Mouse (Mus musculus) forebrain, embryonic 14.5 days (tissue): Measurements from ENCODE around the gene Tmem127. TPM values are rescaled to one million over a fixed set of nuclear protein-coding genes. Genes with fewer than 3 reads are reported as not detected.
"Not testable (repeated sequence)": the region's sequence is repeated elsewhere in the genome, so short reads cannot be mapped to it uniquely, and the experiment has no call there.

Experiments
- ATAC-seq: fragments of 200-750 bp; cut with Nextera tagmentation; 2 replicates; pipeline ENCODE4 v1.8.0; 2017; ENCODE audit warnings: mild to moderate bottlenecking, moderate library complexity
- DNase-seq: peaks from one replicate; pipeline ENCODE4 v3.0.0-alpha.2; 2015; ENCODE audit warnings: low spot score
- H3K27ac ChIP-seq: fragments of 300-500 bp; sonication (generic); 2 replicates; pipeline ENCODE4 v1.5.1; 2014; ENCODE audit warnings: low read depth, mild to moderate bottlenecking, control low read depth, low read length, moderate library complexity
- H3K27me3 ChIP-seq: fragments of 300-500 bp; sonication (generic); replicated peaks from 2 replicates; pipeline ENCODE4 v1.6.1; 2014; ENCODE audit warnings: low read length, control low read depth, mixed read lengths; ENCODE audit not compliant: control insufficient read depth, insufficient read depth
- H3K36me3 ChIP-seq: fragments of 300-500 bp; sonication (generic); 2 replicates; pipeline ENCODE4 v1.6.1; 2014; ENCODE audit warnings: low read length, control low read depth; ENCODE audit not compliant: control insufficient read depth, insufficient read depth
- H3K4me1 ChIP-seq: fragments of 300-500 bp; sonication (generic); 2 replicates; pipeline ENCODE4 v1.6.1; 2014; ENCODE audit warnings: antibody characterized with exemption, low read length, control low read depth; ENCODE audit not compliant: control insufficient read depth, insufficient read depth
- H3K4me2 ChIP-seq: fragments of 300-500 bp; sonication (generic); 2 replicates; pipeline ENCODE4 v1.6.1; 2014; ENCODE audit warnings: mild to moderate bottlenecking, control low read depth, low read length
- H3K4me3 ChIP-seq: fragments of 300-500 bp; sonication (generic); 2 replicates; pipeline ENCODE4 v1.5.1; 2014; ENCODE audit warnings: low read depth, low read length, control low read depth
- H3K9ac ChIP-seq: fragments of 300-500 bp; sonication (generic); 2 replicates; pipeline ENCODE4 v1.6.1; 2014; ENCODE audit warnings: mild to moderate bottlenecking, low read length, control low read depth, moderate library complexity
- H3K9me3 ChIP-seq: fragments of 300-500 bp; sonication (generic); replicated peaks from 2 replicates; pipeline ENCODE4 v1.6.1; 2016; ENCODE audit warnings: low read length, control low read depth, mixed read lengths; ENCODE audit not compliant: control insufficient read depth
- WGBS: fragments of 180-500 bp; shearing (Covaris S2); extraction: QIAGEN DNeasy Blood & Tissue Kit; methylation state at CpG from one replicate; pipeline ENCODE4 v1.1.7; 2014; 5-methylcytosine and 5-hydroxymethylcytosine counted together
- polyA plus RNA-seq: library from polyadenylated mRNA; unstranded; fragments of >200 nt; fragmentation: Nextera tagmentation; extraction: Ambion mirVana; gene quantifications from 2 replicates; pipeline ENCODE4 v1.2.1, GENCODE M21; 2014

Gene Tmem127
- polyA plus RNA-seq, 1 experiment from 2014 or later = 24.4 TPM

DNA sequence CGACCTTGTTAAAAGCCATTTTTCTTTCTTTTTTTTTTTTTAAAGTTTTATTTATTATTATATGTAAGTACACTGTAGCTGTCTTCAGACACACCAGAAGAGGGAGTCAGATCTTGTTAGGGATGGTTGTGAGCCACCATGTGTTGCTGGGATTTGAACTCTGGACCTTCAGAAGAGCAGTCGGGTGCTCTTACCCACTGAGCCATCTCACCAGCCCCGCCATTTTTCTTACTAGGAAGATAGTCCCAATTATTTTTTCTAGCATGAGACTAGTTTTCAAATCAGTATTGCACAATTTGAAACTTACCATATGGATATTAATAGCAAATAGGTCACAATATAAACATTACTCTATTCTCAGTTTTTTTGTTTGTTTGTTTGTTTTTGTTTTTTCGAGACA lies 24.3 kb downstream of the Tmem127 start:
- H3K27me3 ChIP-seq, H3K9me3 ChIP-seq, H3K27ac ChIP-seq, H3K9ac ChIP-seq, H3K36me3 ChIP-seq, H3K4me1 ChIP-seq, H3K4me3 ChIP-seq, DNase-seq, ATAC-seq: not testable (repeated sequence)
- WGBS = 87% methylated on average over 4 of the region's 4 CpGs
- peak overlapping the region; percentile 74; the same call in 1 of the 2 replicates for H3K4me2 ChIP-seq

DNA sequence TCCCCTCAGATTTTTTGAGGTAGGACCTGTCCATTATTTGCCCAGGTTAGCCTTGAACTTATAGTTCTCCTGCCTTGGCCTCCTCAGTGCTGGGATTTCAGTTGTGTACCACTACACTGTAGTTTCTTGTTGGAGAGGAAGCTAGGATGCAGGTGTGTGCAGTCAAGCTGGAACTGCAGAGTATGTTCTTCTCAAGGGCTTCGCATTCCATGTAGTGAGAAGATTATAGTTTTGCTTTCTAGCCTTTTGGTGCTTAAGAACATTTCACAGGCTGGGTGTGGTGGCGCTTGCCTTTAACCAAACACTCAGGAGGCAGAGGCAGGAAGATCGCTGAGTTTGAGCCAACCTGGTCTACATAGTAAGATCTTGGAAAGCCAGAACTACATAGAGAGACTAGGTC lies 25.1 kb downstream of the Tmem127 start:
- ATAC-seq = no peak
- H3K4me2 ChIP-seq = no peak overlapping the region
- no peak overlapping the region for H3K9ac ChIP-seq
- H3K4me3 ChIP-seq = no peak overlapping the region
- H3K27ac ChIP-seq = no peak overlapping the region
- H3K9me3 ChIP-seq = no peaks in the 10 kb centered on the region
- peaks cover 6% of the 10 kb centered on the region; the same call in 1 of the 2 replicates for H3K4me1 ChIP-seq
- no peak for DNase-seq
- H3K27me3 ChIP-seq = no peaks in the 10 kb centered on the region
- H3K36me3 ChIP-seq = no peaks in the 10 kb centered on the region
- WGBS = 96% methylated on average over 3 of the region's 3 CpGs

DNA sequence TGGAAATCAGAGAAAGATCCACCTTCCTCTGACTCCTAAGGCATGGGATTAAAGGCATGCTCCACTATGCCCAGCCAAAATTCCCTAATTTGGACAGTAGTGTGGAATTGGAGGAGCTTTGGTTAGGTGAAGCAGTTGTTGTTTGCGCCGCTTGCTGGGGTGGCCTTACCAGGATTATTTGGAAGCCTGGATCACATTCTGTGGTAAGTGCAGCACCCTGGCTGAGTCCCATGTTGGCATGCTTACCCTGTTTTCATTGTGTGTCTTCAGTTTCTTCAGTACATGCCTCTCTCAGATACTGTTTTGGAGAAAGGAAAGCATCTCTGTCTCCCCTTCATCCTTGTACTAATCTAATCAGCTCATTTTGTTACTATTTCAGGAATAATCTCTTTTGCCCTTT lies 26.9 kb downstream of the Tmem127 start:
- Histone ChIP-seq H3K9ac (no peak overlapping the region), H3K4me3 (no peak overlapping the region), H3K9me3 (no peaks in the 10 kb centered on the region), H3K27me3 (no peaks in the 10 kb centered on the region), H3K4me1 (peaks cover 6% of the 10 kb centered on the region; the same call in 1 of the 2 replicates), H3K27ac (no peak overlapping the region), H3K4me2 (no peak overlapping the region), H3K36me3 (no peaks in the 10 kb centered on the region)
- ATAC-seq (no peak), DNase-seq (no peak)
- 81% methylated on average over 2 of the region's 2 CpGs for WGBS

DNA sequence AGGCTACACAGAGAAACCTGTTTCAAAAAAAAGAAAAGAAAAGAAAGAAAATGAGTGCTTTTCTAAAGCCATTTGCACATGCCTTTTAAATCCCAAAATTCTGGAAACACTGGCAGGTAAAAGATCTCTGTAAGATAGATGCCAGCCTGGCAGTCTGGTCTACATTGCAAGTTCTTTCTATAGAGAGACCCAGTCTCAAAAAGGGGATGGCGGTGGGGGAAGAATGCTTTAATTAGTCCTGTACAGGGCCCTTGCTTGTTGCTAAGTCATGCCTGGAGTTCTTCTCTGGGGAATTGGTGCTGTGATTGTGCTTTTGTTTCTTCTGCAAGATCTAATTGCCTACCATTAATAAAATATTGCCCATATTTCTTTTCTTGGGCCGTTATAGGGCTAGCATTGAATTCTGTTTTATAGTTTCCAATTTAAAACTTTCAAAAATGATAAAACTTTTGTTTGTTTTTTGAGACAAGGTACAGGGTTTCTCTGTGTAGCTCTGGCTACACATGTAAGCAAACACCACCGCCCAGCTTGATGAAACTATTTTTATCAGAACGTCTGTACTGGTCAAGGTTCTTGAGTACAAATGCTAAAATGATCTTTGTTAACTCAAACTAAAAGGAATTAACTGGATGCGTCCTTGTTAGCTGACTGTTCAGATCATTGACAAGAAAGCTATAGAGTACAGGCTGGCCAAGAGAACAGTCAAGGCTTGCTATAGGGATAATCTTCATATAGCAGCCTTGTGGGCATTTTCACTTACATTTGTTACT lies 28.0 kb downstream of the Tmem127 start:
- Histone ChIP-seq H3K9me3 (no peaks in the 10 kb centered on the region), H3K27ac (no peak overlapping the region), H3K36me3 (no peaks in the 10 kb centered on the region), H3K9ac (no peak overlapping the region), H3K4me1 (peaks cover 6% of the 10 kb centered on the region; the same call in 1 of the 2 replicates), H3K4me2 (no peak overlapping the region), H3K4me3 (no peak overlapping the region), H3K27me3 (no peaks in the 10 kb centered on the region)
- WGBS = 66% methylated on average over 5 of the region's 5 CpGs
- DNase-seq (no peak), ATAC-seq (no peak)

DNA sequence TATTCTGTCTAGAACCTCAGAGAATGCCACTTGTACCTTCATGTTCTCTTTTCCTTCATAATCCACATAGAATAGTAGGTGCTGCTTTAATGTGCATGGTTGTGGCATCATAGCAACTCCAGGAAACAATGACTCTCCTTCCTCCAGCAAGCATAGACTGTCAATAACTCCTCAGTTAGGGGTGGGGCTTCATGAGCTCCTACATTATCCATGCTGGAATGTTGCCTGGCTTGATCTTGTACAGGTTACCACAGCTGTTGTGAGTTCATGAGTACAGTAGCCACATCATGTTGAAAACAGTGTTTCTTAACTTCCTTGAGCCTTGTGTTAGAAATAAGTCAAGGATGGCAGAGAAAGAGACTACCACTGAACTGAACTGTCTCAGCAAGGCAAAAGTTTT lies 30.5 kb downstream of the Tmem127 start:
- DNase-seq = no peak
- no peak overlapping the region for H3K4me2 ChIP-seq
- no peak overlapping the region for H3K4me3 ChIP-seq
- no peak overlapping the region for H3K9ac ChIP-seq
- H3K4me1 ChIP-seq = peaks cover 3% of the 10 kb centered on the region; the same call in 1 of the 2 replicates
- no peak overlapping the region for H3K27ac ChIP-seq
- H3K36me3 ChIP-seq = no peaks in the 10 kb centered on the region
- ATAC-seq = no peak
- H3K27me3 ChIP-seq = no peaks in the 10 kb centered on the region
- H3K9me3 ChIP-seq = no peaks in the 10 kb centered on the region

DNA sequence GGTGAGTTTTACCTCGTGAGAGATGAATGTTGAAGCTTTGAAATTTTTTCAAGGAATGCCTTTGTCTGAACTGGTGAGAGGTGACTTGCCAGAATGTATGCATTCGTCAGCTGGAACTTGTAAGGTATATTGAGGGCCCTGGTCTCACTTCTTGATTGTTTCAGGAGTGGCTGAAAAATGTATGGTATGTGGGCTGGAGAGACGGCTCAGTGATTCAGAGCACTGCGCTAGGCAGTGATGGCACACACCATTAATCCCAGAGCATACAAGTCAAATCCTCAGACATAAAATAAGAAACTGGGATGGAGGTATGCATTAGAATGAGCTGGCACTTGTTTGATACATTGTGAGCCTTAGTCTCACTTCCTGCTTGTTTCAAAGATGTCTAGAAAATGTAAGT lies 44.5 kb downstream of the Tmem127 start:
- no peak overlapping the region for H3K4me2 ChIP-seq
- H3K4me3 ChIP-seq = no peak overlapping the region
- ATAC-seq (no peak), DNase-seq (no peak)
- H3K4me1 ChIP-seq = no peaks in the 10 kb centered on the region
- H3K36me3 ChIP-seq = peaks cover 71% of the 10 kb centered on the region
- H3K27me3 ChIP-seq = no peaks in the 10 kb centered on the region
- no peak overlapping the region for H3K27ac ChIP-seq
- 89% methylated on average over 4 of the region's 4 CpGs for WGBS
- no peak overlapping the region for H3K9ac ChIP-seq
- H3K9me3 ChIP-seq = no peaks in the 10 kb centered on the region

DNA sequence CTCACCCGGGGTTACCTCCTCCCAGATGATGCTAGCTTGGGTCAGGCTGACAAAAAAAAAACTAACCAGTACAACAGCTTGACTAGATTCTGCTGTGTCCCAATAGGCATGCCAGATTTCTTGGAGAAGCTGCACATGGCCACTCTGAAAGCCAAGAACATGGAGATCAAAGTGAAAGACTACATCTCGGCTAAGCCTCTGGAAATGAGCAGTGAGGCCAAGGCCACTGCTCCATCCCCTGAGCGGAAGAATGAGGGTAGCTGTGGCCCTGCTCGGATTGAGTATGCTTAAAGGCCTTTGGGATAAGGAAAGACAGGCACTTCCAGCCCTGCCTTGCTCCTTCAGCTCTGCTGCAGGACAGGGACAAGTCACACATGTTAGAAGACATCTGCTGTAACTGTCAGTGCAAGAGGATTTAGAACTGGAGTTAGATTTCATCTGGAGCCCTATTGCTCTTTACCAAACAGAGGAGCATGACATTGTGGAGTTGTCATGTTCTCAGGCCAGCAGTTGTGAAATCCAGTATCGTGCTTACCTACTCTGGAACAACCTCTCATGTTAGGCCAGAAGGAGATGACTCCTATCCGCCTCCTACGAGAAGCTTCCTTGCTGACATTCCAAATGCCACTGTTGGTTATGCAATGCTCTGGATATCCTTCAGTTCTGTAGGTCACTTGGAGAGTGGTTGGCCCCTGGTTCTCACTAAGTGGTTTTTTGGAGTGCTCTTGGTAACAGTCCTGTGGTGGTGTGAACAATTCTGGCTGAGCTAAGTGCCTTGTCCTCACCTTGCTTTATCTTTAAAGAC lies 49.5 kb downstream of the Tmem127 start:
- Histone ChIP-seq H3K9ac (no peak overlapping the region), H3K27me3 (no peaks in the 10 kb centered on the region), H3K4me1 (no peaks in the 10 kb centered on the region), H3K4me3 (no peak overlapping the region), H3K36me3 (peaks cover 87% of the 10 kb centered on the region), H3K9me3 (no peaks in the 10 kb centered on the region), H3K27ac (no peak overlapping the region), H3K4me2 (no peak overlapping the region)
- no peak for DNase-seq
- no peak for ATAC-seq
- 94% methylated on average over 7 of the region's 7 CpGs for WGBS

DNA sequence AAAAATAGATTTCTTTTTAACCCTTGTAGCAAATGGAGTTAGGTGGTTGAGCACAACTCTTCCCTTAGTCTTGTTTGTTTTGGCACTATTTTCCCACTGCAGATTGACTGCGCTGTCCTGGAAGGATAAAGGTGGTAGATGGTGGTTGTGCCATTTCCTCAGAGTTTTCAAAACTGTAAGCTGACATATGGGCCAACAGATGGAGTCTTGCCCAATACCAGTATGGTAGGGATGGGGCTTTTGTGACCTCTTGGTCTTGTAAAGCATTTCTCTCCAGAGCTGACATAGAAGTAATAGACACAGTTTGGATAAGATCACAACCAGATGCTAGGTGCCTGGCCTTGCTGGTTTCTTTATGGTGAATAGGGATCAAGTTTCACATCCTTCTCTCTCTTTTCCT lies 50.3 kb downstream of the Tmem127 start:
- no peak overlapping the region for H3K4me2 ChIP-seq
- H3K36me3 ChIP-seq = peaks cover 79% of the 10 kb centered on the region
- ATAC-seq (no peak), DNase-seq (no peak)
- H3K4me1 ChIP-seq = no peaks in the 10 kb centered on the region
- no peak overlapping the region for H3K4me3 ChIP-seq
- WGBS = 95% methylated on average over 1 of the region's 1 CpGs
- H3K27me3 ChIP-seq = no peaks in the 10 kb centered on the region
- H3K9me3 ChIP-seq = no peaks in the 10 kb centered on the region
- H3K9ac ChIP-seq = no peak overlapping the region
- H3K27ac ChIP-seq = no peak overlapping the region

DNA sequence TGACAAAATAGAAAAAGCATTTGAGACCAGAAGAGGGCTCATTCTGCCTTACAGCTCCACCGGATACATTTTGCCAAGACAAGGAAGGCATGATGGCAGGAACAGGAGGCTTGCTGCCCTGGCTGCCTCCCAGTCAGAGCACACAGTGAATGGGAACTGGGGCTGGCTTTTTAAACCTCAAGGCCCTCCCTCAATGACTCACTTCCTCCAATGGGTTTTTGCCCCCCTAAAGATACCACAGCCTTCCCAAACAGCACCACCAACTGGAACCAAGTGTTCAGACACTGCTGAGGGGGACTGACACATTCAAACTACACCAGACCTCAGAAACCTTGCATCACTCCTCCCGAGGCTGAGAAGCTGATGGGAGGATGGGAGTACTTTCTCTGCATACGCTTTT lies 53.0 kb downstream of the Tmem127 start:
- Histone ChIP-seq H3K9ac (no peak overlapping the region), H3K4me2 (no peak overlapping the region), H3K27me3 (no peaks in the 10 kb centered on the region), H3K36me3 (peaks cover 56% of the 10 kb centered on the region), H3K4me3 (no peak overlapping the region), H3K9me3 (no peaks in the 10 kb centered on the region), H3K4me1 (no peaks in the 10 kb centered on the region), H3K27ac (no peak overlapping the region)
- DNase-seq (no peak), ATAC-seq (no peak)
- 83% methylated on average over 3 of the region's 3 CpGs for WGBS
